Mouse (Mus musculus): ENCODE measurements around the gene Crim1.

DNA sequence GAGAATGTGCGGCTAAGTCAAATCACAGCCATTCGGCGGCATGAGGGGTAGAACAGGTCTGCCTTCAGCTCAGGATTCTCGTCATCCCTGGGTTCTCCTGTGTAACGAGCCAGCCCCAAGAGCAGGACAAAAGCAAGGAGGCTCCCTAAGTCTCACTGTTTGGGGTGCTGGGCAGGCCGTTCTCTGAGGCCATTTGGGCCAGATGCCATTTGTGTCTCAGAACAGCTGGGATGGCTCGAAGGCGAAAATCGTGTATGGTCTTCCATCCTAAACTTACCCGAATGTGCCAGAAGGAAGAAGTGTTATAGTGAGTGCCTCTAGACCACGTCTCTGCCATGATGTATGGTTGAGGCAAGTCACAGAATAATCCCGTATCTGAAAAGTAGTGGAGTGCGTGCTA lies 86.0 kb downstream of the Crim1 start:
- TF ChIP-seq FLI1 (IDR thresholded peaks at IDR 0.05; ENCODE audit: low read length) = no peak
- TF ChIP-seq GATA1 (IDR thresholded peaks at IDR 0.05; ENCODE audit: borderline replicate concordance, low read length) = no peak
